Mouse (Mus musculus) limb, embryonic 14.5 days (tissue): ENCODE measurements at regions not wholly inside any gene's neighbourhood (a gene's known extent, or its start where the extent isn't known, plus 50 kb on each side); places are given as distances from the start of the nearest gene placed in this dataset.
"Not testable (repeated sequence)": the region's sequence is repeated elsewhere in the genome, so short reads cannot be mapped to it uniquely, and the experiment has no call there.

Source experiments
- ATAC-seq: fragments of 200-750 bp; cut with Nextera tagmentation; 2 replicates; pipeline ENCODE4 v1.8.0; 2017; ENCODE audit warnings: low read depth, moderate number of reproducible peaks, moderate TSS enrichment; ENCODE audit not compliant: low FRiP score
- DNase-seq: peaks from one replicate; pipeline ENCODE4 v3.0.0-alpha.2; 2015; ENCODE audit warnings: low spot score
- H3K27ac ChIP-seq: fragments of 300-500 bp; sonication (generic); replicated peaks from 2 replicates; pipeline ENCODE4 v1.5.1; 2014; ENCODE audit warnings: low read depth, mild to moderate bottlenecking, low read length, moderate library complexity, mixed read lengths
- H3K27me3 ChIP-seq: fragments of 300-500 bp; sonication (generic); 2 replicates; pipeline ENCODE4 v1.6.1; 2014; ENCODE audit warnings: low read length, mixed read lengths; ENCODE audit not compliant: control insufficient read depth, insufficient read depth
- H3K36me3 ChIP-seq: fragments of 300-500 bp; sonication (generic); 2 replicates; pipeline ENCODE4 v1.6.1; 2014; ENCODE audit warnings: mild to moderate bottlenecking, low read length, moderate library complexity, mixed read lengths; ENCODE audit not compliant: control insufficient read depth, insufficient read depth
- H3K4me1 ChIP-seq: fragments of 300-500 bp; sonication (generic); 2 replicates; pipeline ENCODE4 v1.6.1; 2014; ENCODE audit warnings: antibody characterized with exemption, low read length, mixed read lengths; ENCODE audit not compliant: control insufficient read depth, insufficient read depth
- H3K4me2 ChIP-seq: fragments of 300-500 bp; sonication (generic); replicated peaks from 2 replicates; pipeline ENCODE4 v1.6.1; 2014; ENCODE audit warnings: low read depth, mild to moderate bottlenecking, low read length, moderate library complexity; ENCODE audit not compliant: severe bottlenecking
- H3K4me3 ChIP-seq: fragments of 300-500 bp; sonication (generic); replicated peaks from 2 replicates; pipeline ENCODE4 v1.5.1; 2014; ENCODE audit warnings: low read length
- H3K9ac ChIP-seq: fragments of 300-500 bp; sonication (generic); 2 replicates; pipeline ENCODE4 v1.6.1; 2014; ENCODE audit warnings: mild to moderate bottlenecking, low read depth, low read length, moderate library complexity; ENCODE audit not compliant: severe bottlenecking
- H3K9me3 ChIP-seq: fragments of 300-500 bp; sonication (generic); 2 replicates; pipeline ENCODE4 v1.6.1; 2016; ENCODE audit warnings: low read length; ENCODE audit not compliant: control insufficient read depth
- POLR2A ChIP-seq: fragments of 200-500 bp; IDR thresholded peaks from 2 replicates; pipeline ENCODE4 v1.8.0; 2012; ENCODE audit warnings: inconsistent platforms, mild to moderate bottlenecking, moderate library complexity, borderline replicate concordance; ENCODE audit not compliant: insufficient read depth, insufficient read length; ENCODE audit errors: extremely low read depth
- whole genome bisulfite sequencing: fragments of 180-500 bp; shearing (Covaris S2); extraction: QIAGEN DNeasy Blood & Tissue Kit; methylation state at CpG from one replicate; pipeline ENCODE4 v1.1.7; 2014; 5-methylcytosine and 5-hydroxymethylcytosine counted together

DNA sequence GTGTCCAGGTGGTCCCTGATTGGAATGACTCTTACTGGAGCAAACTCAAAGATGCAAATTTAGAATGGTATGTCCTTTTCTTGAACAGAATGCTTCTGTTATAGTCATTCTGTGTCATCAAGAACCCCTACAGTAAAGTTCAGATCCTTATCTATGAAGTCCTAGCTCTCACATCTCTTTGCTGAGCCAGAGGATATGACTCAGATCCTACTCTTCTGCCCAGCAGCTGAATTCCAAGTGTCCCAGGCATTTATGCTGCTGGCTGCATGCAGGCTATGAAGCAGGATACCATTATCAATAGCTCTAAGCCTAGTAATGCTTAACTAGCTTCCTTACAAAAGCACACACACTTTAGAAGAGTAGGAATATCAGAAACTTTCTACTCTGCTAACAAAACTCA, 116.9 kb upstream of the Prl start:
- H3K4me3 ChIP-seq: no peak overlapping the region
- no peak for TF ChIP-seq POLR2A
- H3K27me3 ChIP-seq: no peaks in the 10 kb centered on the region
- H3K4me1 ChIP-seq: no peaks in the 10 kb centered on the region
- DNase-seq: no peak
- H3K4me2 ChIP-seq: no peak overlapping the region
- ATAC-seq: no peak
- H3K27ac ChIP-seq: no peak overlapping the region
- no peaks in the 10 kb centered on the region for H3K36me3 ChIP-seq
- H3K9me3 ChIP-seq: no peaks in the 10 kb centered on the region
- H3K9ac ChIP-seq: no peak overlapping the region

DNA sequence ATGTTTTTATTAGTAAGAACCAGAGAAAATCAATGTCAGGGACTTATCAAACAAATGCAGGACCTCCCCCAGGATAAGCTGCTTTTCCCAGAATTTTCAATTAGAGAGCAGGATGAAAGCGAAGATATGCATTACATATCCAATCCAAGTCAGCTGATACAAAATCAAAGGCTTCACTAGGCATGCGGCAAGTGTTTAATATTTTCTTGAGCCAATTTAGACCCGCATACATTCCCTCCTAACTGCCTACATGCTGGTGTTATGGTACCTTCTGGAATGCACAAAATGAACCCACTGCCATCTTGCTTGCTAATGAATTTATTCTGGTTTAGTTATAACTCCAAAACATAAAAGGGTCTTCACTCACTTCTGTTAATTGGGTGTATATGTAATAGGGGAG, 112.9 kb upstream of the Prl start:
- H3K9me3 ChIP-seq: no peaks in the 10 kb centered on the region
- no peak overlapping the region for H3K27ac ChIP-seq
- DNase-seq (no peak), ATAC-seq (no peak)
- H3K4me1 ChIP-seq: no peaks in the 10 kb centered on the region; the same call in 1 of the 2 replicates
- H3K27me3 ChIP-seq: no peaks in the 10 kb centered on the region
- WGBS: 80% methylated on average over 3 of the region's 3 CpGs
- no peak for TF ChIP-seq POLR2A
- H3K4me3 ChIP-seq: no peak overlapping the region
- H3K9ac ChIP-seq: no peak overlapping the region
- no peaks in the 10 kb centered on the region for H3K36me3 ChIP-seq
- H3K4me2 ChIP-seq: no peak overlapping the region

DNA sequence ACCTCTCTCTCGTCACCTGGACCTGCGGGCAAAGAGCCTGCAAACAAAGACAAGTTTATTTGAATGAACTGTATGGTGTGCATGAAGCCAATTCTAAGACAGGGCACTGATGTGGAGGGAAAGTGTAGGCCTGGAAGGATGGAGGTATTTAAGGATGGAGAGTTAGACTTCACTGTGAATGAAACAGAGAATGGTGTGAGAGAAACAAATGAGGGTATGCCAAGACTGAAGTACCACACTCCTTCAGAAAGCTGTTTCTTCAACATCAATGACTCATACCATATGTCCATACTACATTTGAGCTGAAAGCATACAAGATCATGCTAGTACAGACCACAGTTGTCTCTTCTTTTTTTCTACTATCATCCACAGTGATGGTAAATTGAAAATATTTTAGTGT, 105.9 kb upstream of the Prl start:
- Histone ChIP-seq H3K4me3 (no peak overlapping the region), H3K9me3 (no peaks in the 10 kb centered on the region), H3K27ac (no peak overlapping the region), H3K9ac (no peak overlapping the region), H3K4me2 (no peak overlapping the region), H3K27me3 (no peaks in the 10 kb centered on the region), H3K4me1 (no peaks in the 10 kb centered on the region; the same call in 1 of the 2 replicates), H3K36me3 (no peaks in the 10 kb centered on the region)
- no peak for ATAC-seq
- TF ChIP-seq POLR2A: no peak
- WGBS: 96% methylated on average over 2 of the region's 2 CpGs
- no peak for DNase-seq

DNA sequence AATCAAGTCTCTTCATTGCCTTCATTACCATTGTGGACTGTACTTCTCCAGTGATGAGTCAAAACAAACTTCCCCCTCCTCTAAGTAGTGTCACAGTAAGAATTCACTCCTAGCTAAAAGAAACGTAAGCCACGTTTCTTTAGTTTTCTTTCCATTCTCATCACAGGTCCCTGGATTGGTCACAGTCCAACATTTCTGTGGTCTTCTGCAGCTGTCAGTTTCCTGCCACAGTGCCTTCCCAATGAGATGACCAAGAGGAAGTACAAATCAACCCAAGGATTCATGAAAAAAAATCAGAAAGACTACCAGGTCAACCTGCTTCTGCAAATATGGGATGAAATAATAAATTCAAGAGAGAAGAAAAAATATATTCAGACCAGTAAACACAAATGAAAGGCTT, 103.5 kb upstream of the Prl start:
- Histone ChIP-seq H3K27ac (no peak overlapping the region), H3K27me3 (no peaks in the 10 kb centered on the region)

DNA sequence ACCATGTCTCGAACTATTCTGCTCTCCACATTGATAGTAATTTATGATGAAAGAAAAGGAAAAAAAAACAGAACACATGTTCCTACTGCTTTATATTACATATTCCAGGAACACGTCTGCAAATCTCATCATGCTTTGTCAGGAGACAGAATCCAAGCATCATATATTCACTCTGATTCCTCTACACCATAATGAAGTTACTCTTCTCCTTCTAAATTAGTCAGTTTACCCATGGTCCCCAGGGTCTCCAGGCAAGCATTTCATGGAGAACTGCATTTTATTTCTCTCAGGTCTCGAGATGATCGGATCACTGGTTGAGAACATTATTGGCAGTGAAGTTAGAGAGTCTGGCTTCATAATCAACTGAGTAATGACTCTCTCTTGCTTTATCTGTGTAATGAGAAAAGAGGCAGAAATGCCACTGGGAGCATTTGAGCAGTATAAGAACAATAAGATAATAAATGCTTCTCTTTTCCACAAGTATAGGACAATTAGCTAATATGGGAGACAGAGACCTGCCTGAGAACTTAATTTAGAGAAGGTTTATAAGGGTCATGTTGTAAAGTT, 97.8 kb upstream of the Prl start:
- no peak overlapping the region for H3K27ac ChIP-seq
- no peak for TF ChIP-seq POLR2A
- H3K4me2 ChIP-seq: no peak overlapping the region
- WGBS: 56% methylated on average over 4 of the region's 4 CpGs
- no peak overlapping the region for H3K4me3 ChIP-seq
- no peak overlapping the region for H3K9ac ChIP-seq
- DNase-seq (peak; percentile 57), ATAC-seq (peak; percentile 71)
- no peaks in the 10 kb centered on the region for H3K4me1 ChIP-seq
- no peaks in the 10 kb centered on the region for H3K36me3 ChIP-seq
- H3K9me3 ChIP-seq: no peaks in the 10 kb centered on the region
- H3K27me3 ChIP-seq: no peaks in the 10 kb centered on the region

More for the DNA sequence above, 103.5 kb upstream of the Prl start:
- Histone ChIP-seq H3K4me3 (no peak overlapping the region), H3K9me3 (no peaks in the 10 kb centered on the region), H3K4me1 (no peaks in the 10 kb centered on the region), H3K9ac (no peak overlapping the region), H3K4me2 (no peak overlapping the region), H3K36me3 (no peaks in the 10 kb centered on the region)
- ATAC-seq: no peak
- WGBS: 86% methylated on average over 2 of the region's 2 CpGs
- no peak for DNase-seq
- no peak for TF ChIP-seq POLR2A

DNA sequence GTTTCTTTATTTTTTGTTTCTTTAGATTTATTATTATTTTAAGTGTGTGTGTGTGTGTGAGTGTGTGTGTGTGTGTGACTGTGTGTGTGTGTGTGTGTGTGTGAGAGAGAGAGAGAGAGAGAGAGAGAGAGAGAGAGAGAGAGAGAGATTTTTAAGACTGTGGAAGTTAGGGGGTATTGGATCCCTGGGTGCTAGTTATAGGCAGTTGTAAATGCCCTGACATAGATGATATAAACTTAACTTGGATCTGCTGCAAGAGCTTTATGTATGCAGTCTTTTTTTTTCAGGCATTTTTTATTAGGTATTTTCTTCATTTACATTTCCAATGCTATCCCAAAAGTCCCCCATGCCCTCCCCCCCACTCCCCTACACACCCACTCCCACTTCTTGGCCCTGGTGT, 96.8 kb upstream of the Prl start:
- H3K4me3 ChIP-seq, H3K4me2 ChIP-seq, H3K36me3 ChIP-seq, H3K27ac ChIP-seq, H3K9ac ChIP-seq, H3K9me3 ChIP-seq, H3K27me3 ChIP-seq, H3K4me1 ChIP-seq: not testable (repeated sequence)
- ATAC-seq (peak; percentile 53; the same call in 1 of the 2 replicates), DNase-seq (peak; percentile 36)
